Mouse (Mus musculus): ENCODE data around the gene Pirt.

Pirt gene

GRCm38 (mm10) chr11:66911811-66912210 lies at the start of gene Pirt:
Gene Pirt, plus strand, starts transcription at chr11:66911981.
- no peak for DNase-seq (ENCODE audit: low spot score in 2 of 2)

- no peak for DNase-seq (ENCODE audit: low spot score in 2 of 2)
Measured at GRCm38 (mm10) chr11:66871701-66872100, 40.1 kb upstream of the Pirt start.

- DNase-seq (ENCODE audit: low spot score in 2 of 2), result no peak
Measured at GRCm38 (mm10) chr11:66872773-66873470, 38.9 kb upstream of the Pirt start.

- no peak for DNase-seq (ENCODE audit: low spot score in 2 of 2)
Measured at GRCm38 (mm10) chr11:66881291-66881690, 30.5 kb upstream of the Pirt start.

DNA sequence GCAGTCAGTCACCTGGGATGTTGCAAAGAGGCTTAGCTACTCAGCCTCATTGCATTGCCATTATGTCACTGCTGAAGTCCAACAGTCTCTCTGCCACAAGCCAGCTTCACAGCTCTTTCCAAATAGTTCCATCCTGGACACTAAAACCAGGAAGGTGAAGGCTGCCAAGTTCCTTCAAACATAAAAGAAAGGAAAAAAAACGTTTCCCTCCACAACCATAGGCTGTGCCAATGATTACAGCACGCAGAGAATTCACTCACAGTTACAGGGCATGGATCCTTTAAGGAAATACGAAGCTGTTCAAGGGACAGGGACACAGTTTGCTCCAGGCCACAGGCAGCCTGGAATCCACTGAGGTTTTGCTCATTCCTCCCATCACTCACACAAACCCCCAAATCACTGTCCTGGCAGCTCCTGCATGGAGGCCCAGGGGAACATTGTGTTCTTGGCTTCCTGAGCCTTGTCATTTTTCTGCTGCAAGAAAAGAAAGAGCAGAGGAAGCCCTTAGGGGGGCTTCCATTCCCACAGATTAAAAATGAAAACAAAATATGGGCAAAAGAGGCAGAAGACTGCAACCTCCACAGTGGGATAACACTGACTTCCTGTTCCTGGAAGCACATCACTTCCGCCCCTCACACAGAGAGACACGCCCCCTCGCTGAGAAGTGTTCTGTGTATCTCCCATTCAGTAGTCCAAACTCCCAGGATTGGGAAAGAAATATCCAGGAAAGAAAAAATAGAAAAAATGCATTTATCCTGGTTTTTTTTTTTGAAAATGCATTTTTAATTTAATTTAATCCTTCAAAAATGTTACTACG lies 29.3 kb upstream of the Pirt start:
- DNase-seq (ENCODE audit: low spot score in 2 of 2), result no peak

DNA sequence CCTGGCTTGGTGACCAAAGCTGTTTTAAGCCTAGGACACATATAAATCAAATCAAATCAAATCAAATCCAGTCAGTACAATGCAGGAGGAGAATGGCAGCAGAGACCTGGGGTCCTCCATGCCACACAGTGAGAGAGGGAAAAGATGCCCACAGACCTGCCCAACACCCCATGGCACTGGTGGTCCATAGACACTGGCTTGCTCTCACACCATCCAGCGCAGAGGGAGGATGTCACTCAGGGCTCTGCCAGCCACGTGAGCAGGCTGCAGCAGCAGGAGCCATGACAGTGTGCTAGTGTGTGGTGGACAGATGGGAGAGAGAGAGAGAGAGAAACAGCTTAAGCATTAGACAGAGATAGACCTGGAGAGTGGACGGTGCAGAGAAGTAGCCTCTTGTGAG lies 19.2 kb upstream of the Pirt start:
- no peak for DNase-seq (ENCODE audit: low spot score in 2 of 2)

GRCm38 (mm10) chr11:66898747-66899146 lies 13.0 kb upstream of the Pirt start:
- DNase-seq (ENCODE audit: low spot score in 2 of 2), result no peak

DNA sequence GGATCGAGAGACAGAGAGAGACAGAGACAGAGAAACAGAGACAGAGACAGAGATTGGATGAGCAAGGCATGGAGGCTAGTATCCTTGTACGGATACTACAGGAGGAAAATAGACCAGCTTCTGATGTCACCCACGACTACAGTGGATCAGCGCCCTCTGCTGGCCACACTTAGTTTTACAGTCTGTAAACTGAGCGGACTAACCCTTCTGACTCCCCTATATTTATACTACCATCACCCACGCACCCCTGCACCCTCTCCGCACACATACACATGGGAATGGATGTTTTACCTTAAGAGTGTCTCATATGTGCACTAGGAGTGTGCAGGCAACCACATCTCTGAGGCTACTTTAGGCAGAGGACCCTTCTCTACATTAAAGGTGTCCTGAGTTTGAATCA lies 12.4 kb upstream of the Pirt start:
- peak; percentile 11 to 45 for DNase-seq (ENCODE audit: low spot score in 2 of 2)

DNA sequence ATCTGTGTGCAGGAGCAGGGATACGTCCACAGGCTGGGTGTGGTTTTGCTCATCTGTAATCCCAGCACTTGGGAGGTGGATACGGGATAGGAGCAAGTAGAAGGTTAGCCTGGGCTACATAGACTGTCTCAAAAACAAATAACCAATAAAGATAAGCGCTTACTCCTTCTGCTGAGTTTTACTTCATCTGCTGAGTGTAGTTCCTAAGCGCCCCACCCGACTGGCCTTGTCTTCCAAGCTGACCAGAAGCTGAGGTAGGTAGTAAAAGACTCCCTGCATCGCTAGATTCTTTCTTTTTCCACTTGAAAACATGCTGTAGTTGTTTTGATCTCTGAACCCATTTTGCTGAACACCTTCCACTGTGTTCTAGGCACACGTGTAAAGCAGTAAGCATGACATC lies 9.0 kb upstream of the Pirt start:
- no peak for DNase-seq (ENCODE audit: low spot score in 2 of 2)

- peak; percentile 53 to 56 for DNase-seq (ENCODE audit: low spot score in 2 of 2)
Measured at GRCm38 (mm10) chr11:66905617-66906384, 6.0 kb upstream of the Pirt start.

GRCm38 (mm10) chr11:66912531-66913458 lies 1.0 kb downstream of the Pirt start:
- peak; percentile 49 to 59 for DNase-seq (ENCODE audit: low spot score in 2 of 2)

DNA sequence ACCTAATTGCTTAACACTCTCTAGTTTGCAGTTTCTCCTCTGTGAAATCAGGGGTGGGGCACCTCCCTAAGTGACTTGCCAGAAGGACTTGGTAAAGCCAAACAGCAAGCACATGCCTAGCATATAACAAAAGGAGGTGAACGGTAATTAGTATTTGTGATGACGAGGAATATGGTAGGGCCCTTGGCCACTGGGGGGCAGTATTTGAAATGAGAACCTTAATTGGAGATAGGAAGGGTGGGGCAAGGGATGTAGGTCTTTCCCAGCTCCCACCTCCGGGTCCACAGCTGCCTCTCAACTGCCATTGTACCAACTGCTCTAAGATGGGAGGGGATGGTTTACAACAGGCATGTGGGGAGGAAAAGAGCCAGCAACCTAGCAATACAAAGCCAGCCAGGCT lies 2.5 kb downstream of the Pirt start:
- peak; percentile 11 to 34 for DNase-seq (ENCODE audit: low spot score in 2 of 2)

GRCm38 (mm10) chr11:66920012-66920411 lies 8.2 kb downstream of the Pirt start:
- DNase-seq (ENCODE audit: low spot score in 2 of 2), result no peak

- no peak for DNase-seq (ENCODE audit: low spot score in 2 of 2)
Measured at GRCm38 (mm10) chr11:66924095-66924823, 12.5 kb downstream of the Pirt start.

DNA sequence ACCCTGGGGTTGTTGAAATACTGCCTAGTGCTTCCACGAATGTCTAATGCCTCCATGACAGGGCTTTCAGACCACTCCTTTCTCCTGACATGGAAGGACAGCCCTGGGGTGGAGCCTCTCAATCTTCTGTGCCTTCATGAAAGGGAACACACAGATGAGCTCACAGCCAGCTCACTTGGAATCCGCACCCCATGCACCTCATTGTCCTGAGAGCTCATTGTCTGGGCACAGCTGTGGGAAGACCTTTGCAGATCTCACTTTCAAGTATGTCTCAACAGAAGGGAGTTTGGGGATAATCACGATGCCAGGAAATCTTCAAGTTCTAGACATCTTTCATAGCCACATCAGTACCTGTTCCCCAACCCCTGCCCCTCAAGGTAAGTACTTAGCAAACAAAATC lies 16.5 kb downstream of the Pirt start:
- DNase-seq (ENCODE audit: low spot score in 2 of 2), result no peak

DNA sequence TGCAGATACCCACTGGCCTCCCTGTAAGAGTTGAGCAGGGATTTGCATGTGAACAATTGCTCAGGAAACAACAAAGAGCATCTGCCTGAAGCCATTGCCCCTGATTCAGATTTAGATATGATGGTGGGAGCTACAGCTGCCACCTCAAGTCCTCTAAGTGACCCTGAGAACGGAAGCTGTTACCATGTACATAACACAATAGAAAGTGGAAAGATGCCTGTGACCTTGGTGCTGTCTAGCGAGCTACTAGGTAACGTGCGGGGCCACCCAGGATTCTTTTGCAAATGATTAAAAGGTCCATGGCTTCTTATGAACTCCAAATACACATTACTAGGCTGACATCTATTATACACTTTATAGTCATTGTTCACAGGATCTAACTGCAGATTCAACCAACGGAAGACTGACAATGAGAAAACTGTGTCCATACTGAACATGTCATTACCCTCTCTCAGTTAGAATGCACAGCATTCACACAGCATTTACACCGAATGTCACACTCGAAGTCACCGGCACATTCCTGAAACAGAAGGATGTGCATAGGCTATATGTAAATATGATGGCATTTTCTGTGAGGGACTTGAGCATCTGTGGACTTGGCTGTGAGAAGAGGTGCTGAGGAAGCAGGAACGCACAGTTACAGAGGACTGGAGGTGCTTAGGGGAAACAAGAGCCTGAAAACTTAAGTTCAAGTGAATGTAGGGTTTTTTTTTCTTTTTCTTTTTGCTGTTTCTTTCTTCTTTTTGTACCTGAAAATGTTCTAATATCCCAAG lies 21.2 kb downstream of the Pirt start:
- DNase-seq (ENCODE audit: low spot score in 2 of 2), result no peak

DNA sequence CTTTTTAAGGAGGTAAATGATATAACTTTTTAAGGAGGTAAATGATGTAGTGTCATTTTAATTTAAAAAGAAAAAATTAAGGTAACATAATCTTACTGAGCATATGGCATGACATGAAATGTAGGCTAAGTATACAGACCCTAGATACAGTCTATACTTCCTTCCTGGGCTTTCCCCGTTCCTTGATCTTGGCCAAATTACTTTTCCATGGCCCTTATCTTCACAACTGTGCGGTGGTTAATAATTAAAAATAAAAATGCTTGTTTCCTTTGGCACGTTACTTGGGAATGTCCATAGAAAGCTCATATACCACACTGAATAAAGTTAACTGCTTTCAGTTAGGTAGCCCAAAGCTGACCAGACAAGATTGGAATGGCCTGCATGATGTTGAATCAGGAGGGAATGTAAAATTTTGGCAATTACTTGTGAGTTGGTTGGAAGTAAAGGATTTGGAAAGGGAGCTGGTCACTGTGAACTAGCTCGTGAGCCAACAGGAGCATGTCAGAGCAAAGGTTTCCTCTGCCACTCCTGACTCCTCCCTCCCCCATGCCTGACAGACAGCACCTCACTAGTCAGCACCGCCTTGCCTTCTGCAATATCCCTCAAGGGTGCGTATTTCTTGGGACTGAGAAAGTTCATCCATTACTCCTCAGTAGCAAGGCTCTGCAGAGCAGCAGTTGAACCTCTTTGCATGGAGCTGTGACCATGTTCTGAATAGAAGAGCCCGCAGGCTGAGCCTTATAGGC lies 22.8 kb downstream of the Pirt start:
- no peak for DNase-seq (ENCODE audit: low spot score in 2 of 2)

DNA sequence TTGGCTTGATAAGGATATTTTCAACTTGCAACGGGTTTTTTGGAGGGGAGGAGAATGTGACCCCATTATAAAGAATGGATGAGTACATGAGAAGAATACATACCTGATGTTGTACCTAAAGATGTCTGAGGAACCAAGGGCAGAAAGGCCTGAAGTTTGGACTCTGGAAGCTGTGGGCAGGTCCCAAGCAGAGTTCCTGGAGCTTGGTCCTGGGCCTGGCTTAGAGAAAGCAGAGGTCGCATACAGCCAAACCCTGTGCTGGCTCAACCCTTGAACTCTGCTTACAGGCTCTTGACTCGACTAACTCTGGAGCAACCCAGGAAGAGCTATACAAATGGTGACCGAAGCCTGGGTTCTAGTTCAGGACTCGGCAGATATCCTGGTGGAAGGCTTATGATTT lies 30.2 kb downstream of the Pirt start:
- no peak for DNase-seq (ENCODE audit: low spot score in 2 of 2)

DNA sequence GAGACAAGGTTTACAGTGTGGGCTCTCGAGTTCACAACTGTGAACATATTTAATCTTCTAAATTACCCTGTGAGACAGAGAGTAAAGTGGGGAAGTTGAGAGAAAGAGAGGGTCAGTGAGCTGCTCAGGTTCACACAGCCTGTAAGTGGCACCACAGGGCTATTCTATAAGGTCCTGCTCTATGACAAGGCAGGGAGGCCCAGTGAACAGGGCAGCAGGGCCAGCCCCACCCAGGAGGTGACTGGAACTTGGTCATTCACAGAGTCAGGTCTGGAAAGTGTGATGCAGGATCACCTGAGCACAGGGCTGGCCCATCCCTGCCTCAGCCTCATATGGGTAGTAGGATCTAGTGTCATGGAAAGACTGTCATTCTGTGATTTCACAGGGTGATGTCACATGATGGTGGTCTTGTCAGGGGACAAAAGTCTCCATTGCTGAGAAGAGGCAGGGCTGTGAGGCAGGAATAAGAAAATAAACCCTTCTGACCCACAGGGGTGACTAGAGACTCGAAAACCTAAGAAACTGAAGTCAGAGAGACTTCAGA lies 33.5 kb downstream of the Pirt start:
- DNase-seq (ENCODE audit: low spot score in 2 of 2), result no peak

All from urinary bladder, adult 18-20 months (tissue).